Mouse (Mus musculus) T-helper 2 cell (primary cell): Measurements from ENCODE around the gene Col15a1.

ENCODE experiments used
- in situ Hi-C: fragments of 300-600 bp; cut with MboI, MseI; formaldehyde crosslinking; loops from one replicate; pipeline ENCODE4 v1.15.1; 2025; ENCODE audit warnings: high pct_unique_total_duplicates

Gene Col15a1

DNA sequence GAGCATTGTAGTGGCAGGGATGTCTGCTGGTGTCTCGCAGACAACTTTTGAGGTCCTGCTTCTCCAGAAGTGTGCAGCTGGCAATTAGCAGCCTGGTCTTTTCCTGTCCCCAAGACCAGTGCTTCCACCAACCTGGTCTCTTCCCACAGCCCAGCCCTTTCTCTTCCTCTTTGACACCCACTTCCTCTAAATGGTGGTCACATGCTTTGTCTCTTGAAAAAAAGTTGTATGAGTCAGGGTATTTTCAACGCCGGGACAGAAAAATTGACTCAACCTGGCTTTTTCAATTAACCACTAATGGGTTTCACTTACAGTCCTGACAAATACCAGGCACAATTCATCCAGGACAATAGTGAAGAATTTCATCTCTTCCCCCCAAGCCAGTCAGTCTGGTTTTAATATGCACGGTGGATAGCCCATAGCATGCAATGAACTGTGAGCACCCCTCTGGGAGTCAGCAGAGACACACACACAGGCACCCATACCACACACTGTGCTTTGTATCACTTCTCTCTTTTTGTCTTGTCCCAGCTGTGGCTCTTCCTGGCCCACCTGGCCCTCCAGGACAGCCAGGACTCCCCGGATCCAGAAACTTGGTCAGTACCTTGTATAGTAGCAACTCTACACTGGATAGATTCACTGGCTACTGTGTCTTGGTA, 95.5 kb downstream of the Col15a1 start:
- in situ Hi-C loops: no loop called here

DNA sequence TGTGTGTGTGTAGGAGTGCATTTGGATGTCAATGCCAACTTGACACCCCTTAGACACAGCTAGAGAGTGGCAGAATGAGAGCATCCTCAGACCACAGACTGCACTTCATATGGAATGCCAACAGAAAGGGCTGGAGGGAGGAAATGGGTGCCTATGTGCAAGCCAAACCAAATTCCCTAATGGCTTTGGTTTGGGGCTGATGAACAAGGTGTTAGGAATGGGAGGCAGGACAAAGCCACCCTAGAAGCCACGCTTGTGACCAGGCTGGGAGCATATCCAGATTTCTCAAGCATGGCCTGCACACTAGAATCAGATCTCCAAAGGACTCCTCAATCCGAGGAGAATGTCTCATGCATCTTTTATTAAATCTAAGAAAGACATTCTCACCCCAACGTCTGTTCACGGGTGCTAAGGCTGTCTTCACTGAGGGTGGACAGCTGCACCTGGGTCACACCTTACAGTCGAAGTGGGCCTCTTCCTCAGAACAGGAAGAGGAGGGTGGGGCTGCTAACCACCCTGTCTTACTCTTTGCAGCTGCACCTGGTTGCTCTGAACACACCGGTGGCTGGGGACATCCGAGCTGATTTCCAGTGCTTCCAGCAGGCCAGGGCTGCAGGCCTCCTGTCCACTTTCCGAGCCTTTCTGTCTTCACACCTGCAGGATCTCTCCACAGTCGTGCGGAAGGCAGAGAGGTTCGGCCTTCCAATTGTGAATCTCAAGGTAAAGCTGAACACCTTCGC, 102.1 kb downstream of the Col15a1 start:
- in situ Hi-C loops: no loop called here

DNA sequence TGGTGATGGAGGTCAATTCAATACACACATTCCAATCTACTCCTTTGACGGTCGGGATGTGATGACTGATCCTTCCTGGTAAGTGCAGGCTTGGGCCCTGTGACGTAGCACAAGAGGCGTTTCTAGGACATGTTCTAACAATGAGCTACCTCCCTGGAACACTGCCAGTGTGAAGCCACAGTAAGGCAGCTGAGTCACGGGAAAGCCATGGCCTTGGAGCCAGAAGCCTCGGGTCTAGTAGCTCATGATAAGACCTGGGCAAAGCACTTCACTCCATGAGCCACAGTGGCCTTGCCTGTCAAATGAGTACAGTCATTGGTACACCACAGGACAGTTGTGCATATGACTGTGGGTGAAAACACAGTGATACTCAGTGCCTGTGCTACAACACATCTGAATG, 102.9 kb downstream of the Col15a1 start:
- in situ Hi-C loops: no loop called here

DNA sequence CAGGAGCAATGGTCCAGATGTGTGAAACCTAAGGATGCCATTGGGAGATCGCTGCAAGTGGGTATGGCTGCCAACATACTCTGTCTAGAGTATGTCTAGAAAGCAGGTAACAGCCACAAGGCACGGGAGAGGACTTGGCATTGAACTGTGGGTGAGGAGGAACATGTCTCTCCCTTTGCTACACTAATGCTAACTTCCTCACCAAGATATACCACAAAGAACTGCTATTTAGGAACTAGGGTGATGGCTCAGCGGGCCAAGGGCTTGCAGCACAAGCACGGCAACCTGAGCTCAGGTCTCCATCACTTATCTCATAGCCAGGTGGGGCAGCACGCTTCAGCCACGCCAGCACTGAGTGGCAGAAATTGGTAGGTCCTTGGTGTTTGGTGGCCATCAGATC, 103.5 kb downstream of the Col15a1 start:
- in situ Hi-C loops: no loop called here

DNA sequence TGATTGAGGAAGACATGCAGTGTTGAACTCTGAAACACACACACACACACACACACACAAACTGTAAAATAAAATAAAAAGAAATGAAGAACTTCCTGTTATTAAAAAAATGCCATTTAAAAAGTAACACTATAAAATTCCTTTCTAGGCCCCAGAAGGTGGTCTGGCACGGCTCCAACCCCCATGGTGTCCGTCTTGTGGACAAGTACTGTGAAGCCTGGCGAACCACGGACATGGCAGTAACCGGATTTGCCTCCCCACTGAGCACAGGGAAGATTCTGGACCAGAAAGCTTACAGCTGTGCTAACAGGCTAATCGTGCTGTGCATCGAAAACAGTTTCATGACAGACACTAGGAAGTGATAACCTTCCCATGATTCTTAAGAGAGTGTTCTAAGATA, 104.0 kb downstream of the Col15a1 start:
- in situ Hi-C loops: no loop called here

DNA sequence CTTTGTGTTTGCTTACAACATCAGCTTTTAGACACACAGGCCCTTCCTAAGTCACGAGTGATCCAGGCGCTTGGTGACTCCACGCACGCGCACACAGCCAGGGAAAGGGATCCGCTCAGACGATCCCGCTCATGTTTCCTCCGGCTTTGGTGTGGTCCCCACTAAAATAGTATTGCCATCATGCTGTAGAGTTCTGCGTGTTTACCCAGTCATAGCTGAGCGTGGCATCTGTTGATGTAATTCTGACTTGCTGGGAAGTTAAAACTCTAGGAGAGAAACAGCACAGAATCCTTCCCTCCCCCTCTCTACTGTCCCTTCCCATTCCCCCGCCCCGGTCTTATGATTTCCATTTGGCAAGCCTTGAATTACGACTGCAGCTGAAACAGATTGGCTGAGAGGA, 104.7 kb downstream of the Col15a1 start:
- in situ Hi-C loops: no loop called here

DNA sequence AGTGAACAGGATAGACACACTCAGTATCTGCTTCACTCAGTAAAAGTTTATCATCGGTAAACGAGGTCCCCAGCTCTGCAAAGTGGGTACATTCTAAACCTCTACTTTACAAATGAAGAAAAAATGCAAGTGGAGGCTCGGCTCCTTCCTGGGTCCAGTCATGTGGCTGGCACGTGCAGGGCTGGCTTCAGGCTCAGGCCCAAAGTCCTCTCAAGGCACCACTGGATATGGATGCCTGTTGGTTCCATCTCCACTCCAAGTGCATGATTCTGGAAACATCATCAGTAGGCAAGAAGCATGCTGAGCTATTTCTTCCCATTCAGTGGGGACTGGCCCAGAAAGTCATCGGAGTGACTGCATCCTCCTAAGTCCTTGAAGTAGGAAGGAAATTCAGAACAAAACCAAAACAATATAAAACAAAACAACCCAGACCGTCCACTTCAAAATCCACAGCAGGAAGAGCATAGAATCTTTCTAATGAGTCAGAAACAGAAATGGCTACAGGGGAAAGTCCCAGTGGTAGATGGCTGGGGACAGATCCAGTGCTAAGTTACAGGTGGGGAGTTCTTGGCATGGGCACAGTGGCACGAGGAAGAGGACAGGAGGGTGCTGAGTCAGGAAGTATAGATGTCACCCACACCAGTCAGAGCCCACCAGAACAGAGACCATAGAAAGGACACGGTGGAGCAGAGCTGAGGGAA, 105.9 kb downstream of the Col15a1 start:
- in situ Hi-C loops: no loop called here

DNA sequence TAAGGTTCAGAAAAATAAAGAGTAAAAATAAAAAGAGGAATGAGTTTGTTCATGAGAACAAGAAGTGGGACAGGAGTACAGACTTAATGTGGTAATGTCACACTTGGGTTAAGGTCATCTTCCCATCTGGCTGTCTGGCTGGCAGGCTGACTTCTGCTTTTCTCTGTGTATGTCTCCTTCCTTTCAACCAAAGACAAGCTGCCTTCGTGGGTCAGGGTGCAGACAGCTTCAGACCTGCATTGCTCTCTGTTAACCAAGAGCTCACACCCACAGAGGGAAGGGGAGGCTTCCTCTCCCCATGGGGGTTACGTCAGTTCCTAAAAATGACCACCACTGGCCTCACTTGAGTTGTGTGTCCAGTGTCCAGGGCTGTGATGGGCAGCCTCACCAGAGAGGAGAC, 107.5 kb downstream of the Col15a1 start:
- in situ Hi-C loops: no loop called here

DNA sequence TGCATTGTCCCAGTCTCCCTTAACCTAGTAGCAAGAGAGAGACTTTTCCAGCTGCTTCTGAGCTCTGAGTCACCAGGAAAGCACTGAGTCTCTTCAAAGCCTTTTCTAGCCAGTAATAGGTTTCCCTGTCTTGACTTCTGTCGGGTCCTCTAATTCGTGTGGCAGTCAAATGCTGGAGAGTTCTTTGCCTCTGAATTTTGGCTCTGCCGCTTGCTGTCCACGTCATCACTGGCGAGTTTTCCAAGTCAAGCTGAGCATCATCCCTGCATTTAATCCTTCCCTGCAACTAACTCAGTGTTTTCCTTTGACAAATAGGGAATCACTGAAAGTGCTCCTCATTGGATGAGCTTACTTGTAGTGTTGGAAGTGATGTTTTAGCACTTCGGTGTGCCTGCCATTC, 108.5 kb downstream of the Col15a1 start:
- in situ Hi-C loops: no loop called here

DNA sequence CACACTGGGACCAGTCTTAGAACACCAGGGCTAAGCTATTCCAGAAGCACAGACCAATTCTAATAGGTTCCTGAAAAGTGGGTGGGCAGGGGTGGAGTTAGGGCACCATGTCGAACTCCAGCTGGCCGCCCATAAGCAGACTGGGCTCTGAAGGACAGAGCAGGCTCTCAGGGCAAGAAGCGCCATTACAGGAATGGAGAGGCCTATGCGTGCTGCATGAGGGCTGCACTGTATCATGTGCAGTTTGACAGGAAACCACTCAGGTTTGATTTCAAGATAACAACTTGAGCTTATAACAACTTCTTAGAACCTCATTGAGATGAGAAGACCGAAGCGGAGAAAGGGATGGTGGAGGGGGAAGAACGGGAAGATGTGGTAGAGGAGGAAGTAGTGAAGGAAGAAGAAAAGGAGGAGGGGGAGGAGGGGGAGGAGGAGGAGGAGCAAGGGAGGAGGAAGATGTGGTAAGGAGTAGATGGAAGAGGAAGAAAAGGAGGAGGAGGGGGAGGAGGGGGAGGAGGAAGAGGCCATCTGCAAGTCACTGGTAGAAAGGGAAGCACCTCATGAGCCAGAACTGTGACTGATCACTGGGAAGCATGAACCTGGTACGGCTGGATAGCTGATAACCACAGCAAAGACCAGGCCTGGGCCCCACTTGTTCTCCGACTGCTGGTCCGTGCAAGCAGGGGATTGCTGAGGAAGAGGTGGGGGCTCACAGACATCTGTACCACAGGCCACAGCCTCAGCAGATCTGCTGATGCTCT, 111.8 kb downstream of the Col15a1 start:
- in situ Hi-C loops: no loop called here

DNA sequence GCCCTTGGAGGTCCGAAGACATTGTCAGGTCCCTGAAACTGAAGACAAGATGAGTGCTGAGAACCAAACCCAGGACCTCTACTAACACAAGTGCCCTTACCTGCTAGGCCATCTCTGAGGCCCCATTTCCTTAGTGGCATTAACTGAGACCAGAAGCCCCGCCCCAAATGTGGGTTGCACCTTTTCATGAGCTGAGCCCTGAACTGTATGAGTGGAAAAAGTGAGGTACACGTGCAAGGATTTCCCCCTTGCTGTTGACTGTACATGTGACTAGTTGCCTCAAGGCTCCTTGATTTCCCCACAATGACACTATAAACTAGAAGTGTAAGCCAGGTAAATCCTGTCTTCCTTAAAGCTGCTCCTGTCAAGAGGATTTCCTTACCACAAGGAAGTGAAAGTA, 114.4 kb downstream of the Col15a1 start:
- in situ Hi-C loops: no loop called here

DNA sequence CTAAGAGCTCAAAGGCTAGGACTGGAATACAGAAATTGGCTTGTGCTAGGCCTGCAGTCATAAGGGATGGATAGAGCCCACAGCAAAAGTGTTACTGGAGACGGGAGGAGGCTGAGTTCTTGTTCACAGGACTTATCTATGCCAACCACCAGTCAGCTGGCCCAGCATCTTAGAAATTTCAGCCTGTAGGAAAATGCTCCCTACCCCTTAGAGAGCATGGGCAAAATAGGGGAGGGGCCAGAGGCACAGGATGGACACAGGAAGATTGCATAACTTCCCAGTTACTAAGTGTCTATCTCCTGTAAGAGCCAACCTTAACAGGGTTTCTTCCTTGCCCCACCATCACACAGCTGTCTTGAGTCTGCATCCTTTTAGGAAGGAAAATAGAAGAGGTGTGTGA, 116.2 kb downstream of the Col15a1 start:
- in situ Hi-C loops: no loop called here

DNA sequence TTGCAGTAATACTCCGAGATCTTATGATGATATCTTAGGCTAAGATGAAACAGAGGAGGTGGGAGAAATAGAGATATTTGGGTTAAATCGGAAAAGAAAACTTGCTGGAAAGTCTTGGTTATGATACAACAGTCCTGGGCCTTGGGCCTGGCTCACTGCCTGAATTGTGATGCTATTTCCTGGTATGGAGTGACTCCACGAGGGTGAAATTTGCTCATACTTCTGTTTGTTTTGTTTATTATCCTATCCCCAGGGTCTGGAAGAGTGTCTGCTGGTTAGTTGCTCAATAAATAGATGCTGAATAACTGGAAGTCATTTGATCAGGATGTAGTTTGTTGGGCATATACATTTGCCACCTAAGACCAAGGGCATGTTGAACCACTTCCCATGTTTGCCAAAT, 119.8 kb downstream of the Col15a1 start:
- in situ Hi-C loops: no loop called here

DNA sequence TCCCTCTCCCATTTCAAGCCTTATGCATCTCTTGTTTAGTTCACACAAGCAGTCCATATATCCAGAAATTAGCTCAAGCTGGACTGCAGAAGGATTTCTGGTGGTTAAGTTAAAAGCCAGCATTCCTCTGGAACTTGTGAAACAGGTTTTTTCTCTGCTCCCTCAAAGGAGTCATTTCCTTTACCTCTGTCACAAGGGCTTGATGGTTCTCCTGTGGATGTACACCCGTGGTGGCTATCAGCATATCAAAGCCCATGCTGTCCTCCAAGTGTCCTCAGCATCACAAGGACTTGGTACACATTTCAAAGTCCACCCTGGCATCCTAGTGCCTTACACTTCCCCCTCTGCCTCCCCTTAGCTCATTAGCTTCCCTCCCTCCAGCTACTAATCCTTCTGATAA, 121.3 kb downstream of the Col15a1 start:
- in situ Hi-C loops: no loop called here

DNA sequence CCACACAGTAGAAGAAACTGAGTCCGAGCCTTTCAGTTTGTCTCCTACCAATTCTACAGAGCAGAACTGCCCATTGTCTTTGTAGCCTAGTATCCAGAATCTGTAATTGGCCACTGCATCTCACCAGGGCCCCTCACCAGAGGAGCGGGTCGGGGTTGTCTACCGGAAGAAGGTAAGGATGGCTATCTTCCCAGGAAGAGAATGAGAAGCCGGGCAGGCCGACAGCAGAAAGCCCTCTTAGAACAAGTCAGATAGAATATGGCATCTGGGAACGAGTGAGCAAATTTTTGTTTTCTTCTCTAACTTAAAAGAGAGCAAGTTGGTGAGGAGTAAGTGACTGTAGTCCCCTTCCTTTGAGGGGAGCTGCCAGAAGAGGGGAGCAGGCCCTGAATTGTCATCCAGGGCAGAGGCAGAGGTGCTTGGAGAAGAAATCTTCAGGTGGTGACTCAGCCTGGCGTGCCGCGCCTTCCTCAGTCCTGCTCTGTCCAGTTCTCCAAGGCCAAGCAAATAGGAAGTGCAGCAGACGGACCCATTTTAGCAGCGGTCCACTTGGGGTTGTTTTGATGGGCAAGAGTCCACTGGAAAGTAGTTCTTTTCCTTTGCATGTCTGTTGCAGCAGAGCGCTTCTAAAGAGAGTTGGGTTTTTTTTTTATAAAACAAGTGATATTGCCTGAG, 122.6 kb downstream of the Col15a1 start:
- in situ Hi-C loops: no loop called here

DNA sequence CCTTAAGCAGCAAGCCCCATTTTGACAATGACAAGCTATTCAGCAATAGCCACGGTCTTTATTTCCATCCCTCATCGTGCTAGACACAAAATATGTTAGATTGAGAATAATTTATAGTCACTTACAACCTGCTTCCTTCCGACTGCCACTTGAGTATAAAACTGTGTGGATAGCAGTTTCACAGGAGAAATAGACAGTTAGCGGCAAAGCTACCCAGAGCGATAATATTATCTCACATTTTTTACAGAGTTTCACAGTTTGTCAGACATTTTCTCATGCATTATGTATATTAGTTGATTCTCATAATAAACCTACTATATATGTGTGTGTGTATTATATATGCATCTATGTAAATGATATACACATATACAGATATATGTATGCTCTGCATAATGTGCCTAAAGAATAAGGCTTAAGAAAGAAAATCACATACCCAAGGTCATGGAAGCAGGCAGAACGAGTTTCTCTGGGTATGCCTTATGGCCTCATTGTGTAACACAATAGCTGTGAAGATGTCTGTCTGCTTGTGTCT, 124.9 kb downstream of the Col15a1 start:
- in situ Hi-C loops: no loop called here

DNA sequence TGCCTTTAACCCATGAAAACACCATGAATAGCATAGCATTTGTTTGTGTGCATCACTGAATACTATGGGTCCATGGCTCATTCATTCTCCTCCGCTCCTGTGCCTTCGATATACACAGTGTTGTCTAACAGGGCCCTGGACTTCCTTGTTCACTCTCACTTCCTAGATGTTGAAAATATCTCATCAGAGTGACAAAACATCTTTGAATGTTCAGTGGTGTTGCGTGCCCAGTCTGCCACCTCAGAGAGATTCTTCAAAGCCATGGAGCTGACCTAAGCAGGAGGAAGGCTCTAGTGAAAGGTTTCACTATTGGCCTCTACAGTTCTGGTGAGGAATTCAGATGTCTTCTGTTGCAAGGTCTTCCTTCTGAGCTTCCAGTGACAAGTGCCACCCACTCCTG, 125.6 kb downstream of the Col15a1 start:
- in situ Hi-C loops: no loop called here

DNA sequence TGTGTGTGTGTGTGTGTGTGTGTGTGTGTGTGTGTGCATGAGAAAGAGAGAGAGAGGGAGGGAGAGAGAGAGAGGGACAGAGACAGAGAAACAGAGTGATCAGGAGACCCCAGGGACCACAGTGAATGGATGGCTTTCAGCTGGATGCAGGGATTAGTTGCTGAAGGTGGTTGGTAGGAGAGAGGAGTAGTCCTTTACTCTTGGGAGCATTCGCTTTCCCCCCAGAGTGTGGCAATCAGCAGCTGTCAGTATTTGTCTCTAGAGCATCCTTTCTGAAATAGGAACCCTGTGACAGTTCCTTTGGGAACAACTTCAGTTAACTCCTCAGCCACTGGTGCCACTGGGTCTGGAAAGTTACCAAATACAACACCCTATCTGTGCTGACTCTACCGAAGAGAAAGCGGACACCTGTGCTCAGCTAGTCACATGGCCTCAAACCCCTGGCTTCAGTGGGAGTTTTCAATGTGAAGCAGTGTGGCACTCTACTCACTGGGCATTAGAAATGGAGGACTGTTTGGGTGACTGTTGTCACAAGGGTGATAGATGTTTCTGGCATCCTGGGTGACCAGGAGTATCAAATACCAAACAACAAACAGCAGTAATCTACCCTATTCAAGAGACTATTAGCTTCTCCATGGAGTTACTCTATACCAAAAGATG, 129.1 kb downstream of the Col15a1 start:
- in situ Hi-C loops: no loop called here

DNA sequence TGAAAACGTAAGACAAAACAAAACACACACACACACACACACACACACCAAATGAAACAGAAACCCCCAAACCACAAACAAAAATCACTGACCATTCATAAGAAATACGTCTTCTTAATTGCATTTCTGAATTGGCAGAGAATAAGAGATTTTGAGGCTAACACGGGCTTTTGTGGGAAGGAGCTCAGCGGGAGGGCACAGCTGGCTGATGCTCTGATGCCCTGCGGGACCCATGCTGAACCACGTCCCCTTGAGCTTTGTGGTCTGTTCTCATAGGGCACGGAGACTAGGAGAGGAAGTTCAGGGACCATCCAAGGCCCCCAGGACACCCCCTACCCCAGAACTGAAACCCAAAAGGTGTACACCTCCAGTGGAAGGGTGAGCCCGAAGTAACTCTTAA, 134.7 kb downstream of the Col15a1 start:
- in situ Hi-C loops: no loop called here

DNA sequence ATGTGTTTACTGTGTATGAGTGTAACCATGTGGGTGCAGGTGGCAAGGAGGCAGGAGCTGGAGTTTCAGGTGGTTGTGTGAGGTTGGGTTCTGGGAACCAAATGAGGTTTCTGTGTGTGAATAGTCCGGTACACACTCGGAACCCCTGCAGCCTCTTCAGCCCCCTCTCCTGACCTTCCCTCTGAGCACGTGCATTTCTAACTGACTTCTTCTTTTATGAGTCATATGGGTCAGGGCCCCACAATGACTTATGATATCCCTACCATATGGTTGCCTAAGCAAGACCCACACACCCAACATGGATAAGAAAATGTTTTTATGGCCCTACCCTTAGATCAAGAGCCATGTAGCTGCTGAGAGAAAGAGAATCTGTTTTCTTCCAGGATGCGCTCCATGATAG, 139.1 kb downstream of the Col15a1 start:
- in situ Hi-C loops: loop anchor here (5.0 kb wide), 1 partner anchor 95 kb away; no protein-coding TSS in a partner anchor

DNA sequence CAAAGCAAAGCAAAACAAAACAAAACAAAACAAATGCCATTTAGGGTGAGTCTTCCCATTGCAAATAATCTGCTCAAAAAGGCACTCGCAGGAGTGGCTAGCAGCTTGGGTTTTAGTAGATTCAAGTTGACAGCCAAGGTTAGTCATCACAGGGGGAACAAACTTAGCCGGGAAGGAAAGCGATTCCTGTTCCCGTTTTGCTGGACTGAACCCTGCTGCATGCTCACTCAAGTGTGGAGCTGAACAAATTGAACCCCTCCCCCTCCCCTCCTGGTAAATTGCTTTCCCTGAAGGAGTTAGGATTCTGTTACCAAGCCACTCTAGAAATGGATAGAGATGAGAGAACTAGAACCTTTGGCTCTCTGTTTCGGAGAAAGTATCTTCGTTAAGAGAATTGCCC, 141.8 kb downstream of the Col15a1 start:
- in situ Hi-C loops: loop anchor here (5.0 kb wide), 1 partner anchor 97 kb away; no protein-coding TSS in a partner anchor
